Mouse (Mus musculus) olfactory bulb, adult 2 months (tissue): ENCODE measurements around the gene Naa38.

Experiments used
- CTCF ChIP-seq: fragments of 200-500 bp; IDR thresholded peaks from 2 replicates; pipeline ENCODE4 v1.5.1; 2012; ENCODE audit warnings: low read depth, mild to moderate bottlenecking, low read length, moderate library complexity; ENCODE audit not compliant: insufficient read depth
- POLR2A ChIP-seq: fragments of 200-500 bp; IDR thresholded peaks from 2 replicates; pipeline ENCODE4 v1.6.1; 2012; ENCODE audit warnings: mild to moderate bottlenecking, low read depth, low read length, moderate library complexity; ENCODE audit not compliant: insufficient read depth

- TF ChIP-seq POLR2A (no peak), CTCF (no peak)
Measured at GRCm38 (mm10) chr11:69406282-69406681, 11.0 kb downstream of the Naa38 start.
